Mouse (Mus musculus) limb, embryonic 13.5 days (tissue): ENCODE measurements at regions not wholly inside any gene's neighbourhood (a gene's known extent, or its start where the extent isn't known, plus 50 kb on each side); places are given as distances from the start of the nearest gene placed in this dataset.

Experiments
- ATAC-seq: fragments of 200-750 bp; cut with Nextera tagmentation; 2 replicates; pipeline ENCODE4 v1.8.0; 2017; ENCODE audit warnings: low read depth, moderate number of reproducible peaks, moderate TSS enrichment; ENCODE audit not compliant: low FRiP score
- H3K27ac ChIP-seq: fragments of 300-500 bp; sonication (generic); 2 replicates; pipeline ENCODE4 v1.5.1; 2015; ENCODE audit warnings: inconsistent platforms, mild to moderate bottlenecking, moderate library complexity
- H3K27me3 ChIP-seq: fragments of 300-500 bp; sonication (generic); 2 replicates; pipeline ENCODE4 v1.6.1; 2015; ENCODE audit warnings: mild to moderate bottlenecking, inconsistent platforms
- H3K36me3 ChIP-seq: fragments of 300-500 bp; sonication (generic); 2 replicates; pipeline ENCODE4 v1.6.1; 2015; ENCODE audit warnings: inconsistent platforms, mild to moderate bottlenecking, moderate library complexity
- H3K4me1 ChIP-seq: fragments of 300-500 bp; sonication (generic); 2 replicates; pipeline ENCODE4 v1.6.1; 2015; ENCODE audit warnings: inconsistent platforms
- H3K4me2 ChIP-seq: fragments of 300-500 bp; sonication (generic); replicated peaks from 2 replicates; pipeline ENCODE4 v1.6.1; 2015; ENCODE audit warnings: inconsistent platforms, mild to moderate bottlenecking, moderate library complexity
- H3K4me3 ChIP-seq: fragments of 300-500 bp; sonication (generic); 2 replicates; pipeline ENCODE4 v1.5.1; 2015; ENCODE audit warnings: moderate library complexity, mild to moderate bottlenecking, inconsistent platforms
- H3K9ac ChIP-seq: fragments of 300-500 bp; sonication (generic); 2 replicates; pipeline ENCODE4 v1.6.1; 2015; ENCODE audit warnings: mild to moderate bottlenecking, inconsistent platforms
- H3K9me3 ChIP-seq: fragments of 300-500 bp; sonication (generic); 2 replicates; pipeline ENCODE4 v1.6.1; 2016; ENCODE audit warnings: inconsistent platforms
- WGBS: fragments of 180-500 bp; shearing (Covaris S2); methylation state at CpG from one replicate; pipeline ENCODE4 v1.1.7; 2015; 5-methylcytosine and 5-hydroxymethylcytosine counted together

- Histone ChIP-seq H3K4me3 (peak overlapping the region; percentile 67), H3K4me1 (peaks cover 44% of the 10 kb centered on the region), H3K9ac (peak overlapping the region; percentile 96), H3K9me3 (no peaks in the 10 kb centered on the region), H3K36me3 (no peaks in the 10 kb centered on the region), H3K4me2 (peak overlapping the region; percentile 78), H3K27me3 (no peaks in the 10 kb centered on the region), H3K27ac (peak overlapping the region; percentile 99)
- ATAC-seq, result no peak
- WGBS, result 4% methylated on average over 21 of the region's 21 CpGs
These were observed 75.6 kb upstream of the Chd2 start for GRCm38 (mm10) chr7:73616971-73617906.

DNA sequence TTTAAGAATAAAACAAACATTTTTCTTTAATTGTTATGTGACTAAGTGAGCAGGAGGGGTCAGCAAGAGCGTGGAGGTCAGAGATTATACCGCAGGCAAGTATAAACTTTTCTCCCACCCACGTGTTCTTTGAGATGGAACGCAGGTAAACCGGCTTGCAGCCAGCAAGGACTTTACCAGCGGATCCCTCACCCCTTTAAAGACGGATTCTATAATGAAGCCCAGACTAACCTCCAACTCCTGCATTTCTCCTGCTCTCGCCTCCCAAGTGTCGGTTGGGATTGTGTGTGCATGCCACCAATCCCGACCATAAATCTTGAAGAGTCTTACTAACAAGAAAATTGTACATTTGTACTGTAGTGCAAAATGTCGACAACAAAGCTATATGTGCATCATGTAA is 74.4 kb upstream of the Chd2 start:
- Histone ChIP-seq H3K36me3 (no peaks in the 10 kb centered on the region), H3K4me2 (peak overlapping the region; percentile 78), H3K4me3 (peak overlapping the region; percentile 9; the same call in 1 of the 2 replicates), H3K27ac (peak overlapping the region; percentile 99), H3K9ac (peak overlapping the region; percentile 45; the same call in 1 of the 2 replicates), H3K4me1 (peaks cover 47% of the 10 kb centered on the region), H3K9me3 (no peaks in the 10 kb centered on the region), H3K27me3 (no peaks in the 10 kb centered on the region)
- no peak for ATAC-seq
- 8% methylated on average over 11 of the region's 11 CpGs for WGBS

DNA sequence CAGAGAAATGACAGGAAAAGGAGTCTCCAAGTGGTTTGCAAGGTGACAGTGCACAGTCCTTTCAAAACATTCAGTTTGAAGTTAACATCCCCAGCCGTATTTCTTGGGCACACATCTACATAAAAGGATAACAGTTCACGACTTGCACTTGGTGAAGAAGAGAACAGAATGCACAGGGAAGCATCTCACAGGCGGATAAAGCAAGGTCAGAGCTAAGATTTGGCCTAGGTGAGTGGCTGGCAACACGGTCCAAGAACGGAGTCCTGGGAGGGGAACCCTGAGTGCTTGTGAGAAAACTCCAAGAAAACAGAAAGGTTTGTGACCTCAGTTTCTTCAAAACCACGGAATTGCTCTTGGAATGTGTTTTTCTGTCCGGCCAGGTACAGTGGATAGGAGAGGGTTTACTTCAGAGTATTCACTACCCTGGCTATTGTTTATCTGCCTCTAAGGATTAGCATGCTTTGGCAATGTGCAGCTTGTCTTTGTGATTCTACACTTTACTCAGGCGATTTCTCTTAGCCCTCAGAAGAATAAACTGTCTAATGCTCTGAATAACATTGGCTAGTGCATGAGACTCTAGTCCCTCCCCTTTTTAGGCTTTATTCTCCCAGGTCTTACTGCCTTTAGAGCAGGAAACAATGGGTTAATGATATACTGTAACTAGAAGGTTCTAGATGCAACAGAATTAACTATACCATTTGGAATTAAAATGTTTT is 73.4 kb upstream of the Chd2 start:
- Histone ChIP-seq H3K9ac (no peak overlapping the region), H3K4me1 (peaks cover 47% of the 10 kb centered on the region)

DNA sequence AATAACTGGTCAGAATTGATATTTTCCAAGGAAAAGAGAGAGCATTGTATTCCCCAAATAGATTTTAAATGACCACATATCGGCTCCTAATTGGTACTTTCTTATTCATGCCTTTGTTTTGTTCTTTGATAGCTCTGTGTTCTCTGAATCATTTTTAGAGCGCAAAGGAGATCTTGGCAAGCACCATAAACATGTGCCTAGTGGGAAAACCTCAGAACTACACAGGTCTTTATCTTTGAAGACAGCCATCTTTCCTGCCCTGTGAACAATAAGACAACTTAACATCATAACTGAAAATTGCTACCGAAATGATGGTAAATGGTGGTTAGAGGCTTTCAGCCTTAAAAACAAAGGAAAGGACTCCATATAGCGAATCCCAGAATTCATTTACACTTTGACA is 72.7 kb upstream of the Chd2 start:
- H3K9me3 ChIP-seq, result no peaks in the 10 kb centered on the region
- H3K27me3 ChIP-seq, result no peaks in the 10 kb centered on the region
- WGBS, result 89% methylated on average over 4 of the region's 4 CpGs
- H3K36me3 ChIP-seq, result no peaks in the 10 kb centered on the region
- H3K4me2 ChIP-seq, result no peak overlapping the region
- no peak overlapping the region for H3K27ac ChIP-seq
- no peak overlapping the region for H3K4me3 ChIP-seq
- no peak for ATAC-seq
- H3K4me1 ChIP-seq, result peaks cover 47% of the 10 kb centered on the region
- no peak overlapping the region for H3K9ac ChIP-seq

More for the DNA sequence above, 73.4 kb upstream of the Chd2 start:
- Histone ChIP-seq H3K27ac (peak overlapping the region; percentile 18; the same call in 1 of the 2 replicates), H3K27me3 (no peaks in the 10 kb centered on the region), H3K4me3 (no peak overlapping the region), H3K4me2 (no peak overlapping the region), H3K36me3 (no peaks in the 10 kb centered on the region), H3K9me3 (no peaks in the 10 kb centered on the region)
- ATAC-seq, result no peak
- 71% methylated on average over 8 of the region's 8 CpGs for WGBS

DNA sequence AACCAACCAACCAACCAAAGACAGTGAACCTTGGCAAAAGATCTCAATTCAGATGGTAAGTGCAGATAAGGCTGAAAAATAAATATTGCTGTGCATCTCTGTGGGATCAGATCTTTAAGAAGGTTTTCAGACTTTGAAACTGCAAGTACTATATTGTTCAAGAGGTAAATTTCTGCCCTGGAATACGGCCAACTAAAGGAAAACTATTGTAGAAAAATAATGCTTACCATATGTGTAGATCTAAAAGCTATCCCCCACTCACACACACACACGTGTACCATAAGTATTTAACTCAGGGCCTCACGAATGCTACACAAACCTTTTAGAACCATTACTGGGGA is 71.1 kb upstream of the Chd2 start:
- Histone ChIP-seq H3K36me3 (no peaks in the 10 kb centered on the region), H3K4me1 (peaks cover 59% of the 10 kb centered on the region), H3K27ac (peak overlapping the region; percentile 90), H3K27me3 (no peaks in the 10 kb centered on the region), H3K4me3 (no peak overlapping the region), H3K4me2 (peak overlapping the region; percentile 19), H3K9ac (no peak overlapping the region), H3K9me3 (no peaks in the 10 kb centered on the region)
- WGBS, result 18% methylated on average over 3 of the region's 3 CpGs
- ATAC-seq, result peak; percentile 49; the same call in 1 of the 2 replicates

GRCm38 (mm10) chr7:73611866-73612751 is 70.5 kb upstream of the Chd2 start:
- Histone ChIP-seq H3K36me3 (no peaks in the 10 kb centered on the region), H3K4me1 (peaks cover 58% of the 10 kb centered on the region), H3K4me3 (no peak overlapping the region), H3K9ac (no peak overlapping the region; the same call in 1 of the 2 replicates), H3K27me3 (no peaks in the 10 kb centered on the region), H3K4me2 (peak overlapping the region; percentile 19), H3K9me3 (no peaks in the 10 kb centered on the region), H3K27ac (peak overlapping the region; percentile 90)
- 73% methylated on average over 12 of the region's 12 CpGs for WGBS
- ATAC-seq, result no peak

DNA sequence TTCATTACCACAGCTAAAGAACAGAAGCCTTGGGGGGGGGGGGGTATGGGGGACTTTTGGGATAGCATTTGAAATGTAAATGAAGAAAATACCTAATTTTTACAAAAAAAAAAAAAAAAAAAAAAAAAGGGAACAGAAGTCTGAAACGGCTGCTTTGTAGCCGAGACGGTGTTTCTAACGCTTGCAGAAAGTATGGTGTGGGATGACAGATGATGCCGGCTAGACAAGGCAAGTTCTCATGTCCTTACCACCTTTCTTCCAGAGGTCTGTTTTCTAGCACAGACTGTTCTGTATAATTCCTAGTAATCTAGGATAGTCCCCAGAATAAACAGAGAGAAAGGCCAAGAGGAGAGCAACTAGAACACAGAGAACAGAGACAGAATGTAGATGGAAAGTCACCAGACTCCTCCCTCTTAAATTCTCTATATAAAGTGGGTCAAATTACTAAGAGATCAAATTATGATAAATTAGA is 67.2 kb upstream of the Chd2 start:
- ATAC-seq, result no peak
- H3K4me3 ChIP-seq, result peak overlapping the region; percentile 11; the same call in 1 of the 2 replicates
- peak overlapping the region; percentile 64 for H3K4me2 ChIP-seq
- WGBS, result 26% methylated on average over 5 of the region's 5 CpGs
- no peaks in the 10 kb centered on the region for H3K9me3 ChIP-seq
- peak overlapping the region; percentile 88; the same call in 1 of the 2 replicates for H3K27ac ChIP-seq
- H3K9ac ChIP-seq, result no peak overlapping the region
- no peaks in the 10 kb centered on the region for H3K27me3 ChIP-seq
- H3K4me1 ChIP-seq, result peaks cover 34% of the 10 kb centered on the region
- H3K36me3 ChIP-seq, result no peaks in the 10 kb centered on the region

DNA sequence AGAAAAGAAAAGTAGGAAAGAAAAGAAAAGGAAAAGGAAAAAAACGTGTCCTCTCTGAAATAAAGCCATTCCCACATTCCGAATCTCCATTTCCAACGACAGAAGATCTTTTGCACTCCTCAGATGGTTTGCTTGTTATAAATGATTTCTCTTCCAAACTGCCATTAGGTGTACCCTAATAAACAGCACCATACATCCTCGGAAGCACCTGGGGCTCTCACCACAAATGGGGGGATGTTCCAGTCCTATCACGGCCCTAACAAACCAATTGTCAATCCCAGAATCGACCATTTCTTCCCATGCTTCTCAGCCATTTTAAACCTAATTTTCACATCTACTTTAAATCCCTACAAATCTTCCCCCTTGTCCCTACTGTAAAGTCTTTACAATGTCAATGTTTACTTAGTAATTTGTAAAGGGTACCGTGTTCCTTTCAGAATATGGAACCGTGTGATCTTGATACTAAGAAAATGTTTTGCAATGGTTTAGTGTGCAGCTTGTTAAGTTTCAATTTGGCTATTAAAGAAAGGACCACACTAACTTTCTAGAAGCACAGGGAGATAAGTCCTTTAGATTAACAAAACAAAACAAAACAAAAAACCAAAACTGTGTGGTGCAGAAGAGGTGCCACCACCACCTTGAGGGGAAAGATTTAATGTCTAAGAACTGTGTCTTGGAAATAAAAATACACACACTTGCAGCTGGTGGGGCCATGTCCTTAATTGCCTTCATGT is 66.6 kb upstream of the Chd2 start:
- Histone ChIP-seq H3K4me2 (peak overlapping the region; percentile 64), H3K4me1 (peaks cover 28% of the 10 kb centered on the region), H3K9me3 (no peaks in the 10 kb centered on the region), H3K9ac (peak overlapping the region; percentile 64), H3K36me3 (no peaks in the 10 kb centered on the region), H3K4me3 (peak overlapping the region; percentile 39), H3K27me3 (no peaks in the 10 kb centered on the region), H3K27ac (peak overlapping the region; percentile 88)
- 23% methylated on average over 8 of the region's 8 CpGs for WGBS
- ATAC-seq, result no peak

- Histone ChIP-seq H3K4me2 (peak overlapping the region; percentile 64), H3K27me3 (no peaks in the 10 kb centered on the region), H3K4me3 (peak overlapping the region; percentile 39), H3K27ac (peak overlapping the region; percentile 88), H3K4me1 (peaks cover 23% of the 10 kb centered on the region), H3K9me3 (no peaks in the 10 kb centered on the region), H3K9ac (peak overlapping the region; percentile 64), H3K36me3 (no peaks in the 10 kb centered on the region)
- no peak for ATAC-seq
- 9% methylated on average over 11 of the region's 11 CpGs for WGBS
These were observed 65.9 kb upstream of the Chd2 start for GRCm38 (mm10) chr7:73607450-73608005.

- 2% methylated on average over 30 of the region's 30 CpGs for WGBS
- peak overlapping the region; percentile 88 for H3K27ac ChIP-seq
These were observed 65.2 kb upstream of the Chd2 start for GRCm38 (mm10) chr7:73606677-73607449.

More at GRCm38 (mm10) chr7:73606677-73607449, 65.2 kb upstream of the Chd2 start:
- Histone ChIP-seq H3K27me3 (no peaks in the 10 kb centered on the region), H3K4me2 (peak overlapping the region; percentile 64), H3K9me3 (no peaks in the 10 kb centered on the region), H3K4me1 (peaks cover 16% of the 10 kb centered on the region), H3K4me3 (peak overlapping the region; percentile 39), H3K36me3 (no peaks in the 10 kb centered on the region), H3K9ac (peak overlapping the region; percentile 64)
- ATAC-seq, result peak; percentile 92
